8 mouse cellular contexts compared by ENCODE assay signal in the genomic region with DNA sequence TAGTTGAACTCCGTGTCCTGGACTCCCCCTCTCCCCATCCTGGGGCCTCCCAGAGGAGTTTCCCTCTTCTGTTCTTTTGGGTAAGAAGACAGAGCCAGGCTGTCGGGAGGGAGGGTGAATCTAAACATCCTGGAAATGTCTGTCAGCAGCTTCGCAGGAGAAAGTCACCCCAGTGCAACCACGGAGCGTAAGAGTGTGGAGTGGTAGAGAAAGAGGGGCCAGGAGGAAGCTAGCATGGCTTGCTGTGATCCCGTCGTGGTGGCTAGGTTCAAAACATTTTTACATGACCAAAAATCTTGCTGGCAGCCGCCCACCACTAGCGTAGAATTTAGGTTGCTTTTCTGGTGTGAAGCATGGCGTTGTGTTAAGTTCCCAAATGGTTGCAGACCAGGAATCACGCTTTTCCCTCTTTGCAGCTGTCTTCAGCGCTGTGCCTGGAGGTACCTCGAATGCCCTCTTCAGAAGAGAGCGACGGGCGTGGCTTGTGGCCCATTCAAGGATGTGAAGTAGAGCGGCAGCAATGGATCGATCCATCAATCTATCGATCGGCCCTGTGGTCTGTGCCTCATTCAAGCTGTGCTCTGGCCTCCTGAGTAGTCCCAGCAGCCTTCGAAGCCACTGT. TPM values are rescaled to one million over a fixed set of nuclear protein-coding genes. Genes with fewer than 3 reads are reported as not detected.
A peak's percentile ranks its signal among the peaks of the same experiment; 100 is the strongest.
DNase-seq lines count a peak whose midpoint lies in the region; ATAC-seq and TF ChIP-seq lines count a peak whose summit lies in the region.

No protein-coding gene starts in this region.

- peak overlapping the region; percentile 64 for H3K27ac ChIP-seq in heart, adult 2 months
- no peak overlapping the region for H3K27ac ChIP-seq in MEL (ENCODE audit: control insufficient read depth, low read depth, low read length)
- peak overlapping the region; percentile 93 for H3K27ac ChIP-seq in forebrain, embryonic 15.5 days (replicated peaks)
- H3K27ac ChIP-seq in liver, embryonic 13.5 days: peak overlapping the region; percentile 67
- H3K27ac ChIP-seq in neural tube, embryonic 11.5 days (ENCODE audit: low read depth, low read length): peak overlapping the region; percentile 91

- H3K4me3 ChIP-seq in heart, adult 2 months: peak overlapping the region; percentile 25
- no peak overlapping the region for H3K4me3 ChIP-seq in MEL (ENCODE audit: control insufficient read depth in 1 of 2, insufficient read depth in 1 of 2, low read depth in 2 of 2, low read length in 2 of 2)
- peak overlapping the region; percentile 12 for H3K4me3 ChIP-seq in forebrain, embryonic 15.5 days
- 0 out of 2 replicates have a peak overlapping the region, but pooled peaks have one; percentile 16 for H3K4me3 ChIP-seq in liver, embryonic 13.5 days (replicated peaks)
- H3K4me3 ChIP-seq in neural tube, embryonic 11.5 days (ENCODE audit: low read depth, low read length): 0 out of 2 replicates have a peak overlapping the region, but pooled peaks have one; percentile 2

- no peaks in the 10 kb centered on the region for H3K79me2 ChIP-seq in heart, adult 2 months (replicated peaks; ENCODE audit: control insufficient read depth, insufficient read depth, low read length)
- H3K79me2 ChIP-seq in MEL (ENCODE audit: control insufficient read depth, insufficient read depth, low read length, poor library complexity): no peaks in the 10 kb centered on the region

- 9% methylated on average over 21 of the region's 21 CpGs for WGBS in heart, adult 2 months
- WGBS in forebrain, embryonic 15.5 days: 3% methylated on average over 21 of the region's 21 CpGs
- 10% methylated on average over 21 of the region's 21 CpGs for WGBS in liver, embryonic 13.5 days (ENCODE audit: insufficient replicate concordance)
- 2% methylated on average over 21 of the region's 21 CpGs for WGBS in neural tube, embryonic 11.5 days

- peak; percentile 72 for TF ChIP-seq POLR2A in heart, adult 2 months (IDR thresholded peaks at IDR 0.05; ENCODE audit: insufficient read depth, low read depth, low read length)
- no peak for TF ChIP-seq POLR2A in MEL (IDR thresholded peaks at IDR 0.05; ENCODE audit: control insufficient read depth in 1 of 2, insufficient read depth in 1 of 2, low read depth in 1 of 2, low read length in 2 of 2, poor library complexity in 1 of 2)

- H3K36me3 ChIP-seq in heart, adult 2 months (ENCODE audit: control insufficient read depth, insufficient read depth, low read length): peaks cover 3% of the 10 kb centered on the region
- peaks cover 0 to 14% of the 10 kb centered on the region in 2 experiments; a peak in 2 of 4 replicates for H3K36me3 ChIP-seq in MEL (ENCODE audit: control insufficient read depth in 1 of 2, insufficient read depth in 2 of 2, low read length in 2 of 2)
- peaks cover 30% of the 10 kb centered on the region for H3K36me3 ChIP-seq in forebrain, embryonic 15.5 days
- H3K36me3 ChIP-seq in liver, embryonic 13.5 days: peaks cover 13% of the 10 kb centered on the region
- H3K36me3 ChIP-seq in neural tube, embryonic 11.5 days (ENCODE audit: control insufficient read depth, insufficient read depth, low read length): peaks cover 17% of the 10 kb centered on the region

- H3K4me1 ChIP-seq in heart, adult 2 months (ENCODE audit: control insufficient read depth, insufficient read depth, low read length): peaks cover 24% of the 10 kb centered on the region
- peaks cover 6 to 21% of the 10 kb centered on the region in 2 experiments; a peak in 3 of 4 replicates for H3K4me1 ChIP-seq in MEL (ENCODE audit: control insufficient read depth in 1 of 2, insufficient read depth in 2 of 2, low read length in 2 of 2)
- peaks cover 32% of the 10 kb centered on the region for H3K4me1 ChIP-seq in forebrain, embryonic 15.5 days
- H3K4me1 ChIP-seq in liver, embryonic 13.5 days (replicated peaks): peaks cover 31% of the 10 kb centered on the region
- H3K4me1 ChIP-seq in neural tube, embryonic 11.5 days (ENCODE audit: control insufficient read depth, insufficient read depth, low read length): peaks cover 19% of the 10 kb centered on the region

- no peak for TF ChIP-seq RAD21 in MEL (IDR thresholded peaks at IDR 0.05; ENCODE audit: low read depth, low read length)

- peak; percentile 12; the same call in 1 of the 2 replicates for ATAC-seq in forebrain, embryonic 15.5 days (replicated peaks)
- ATAC-seq in liver, embryonic 13.5 days (ENCODE audit: low read depth): no peak
- ATAC-seq in neural tube, embryonic 11.5 days (ENCODE audit: insufficient read depth, low FRiP score, low TSS enrichment): peak; percentile 52

- peak overlapping the region; percentile 64 for H3K9ac ChIP-seq in heart, adult 2 months (ENCODE audit: low read depth, low read length)
- H3K9ac ChIP-seq in MEL (ENCODE audit: control insufficient read depth, low read depth, low read length, poor library complexity, severe bottlenecking): no peak overlapping the region
- peak overlapping the region; percentile 27 for H3K9ac ChIP-seq in forebrain, embryonic 15.5 days (replicated peaks)
- 0 out of 2 replicates have a peak overlapping the region, but pooled peaks have one; percentile 39 for H3K9ac ChIP-seq in liver, embryonic 13.5 days
- peak overlapping the region; percentile 37 for H3K9ac ChIP-seq in neural tube, embryonic 11.5 days (ENCODE audit: low read length)

- peak overlapping the region; percentile 34 for H3K4me2 ChIP-seq in forebrain, embryonic 15.5 days (replicated peaks)
- peak overlapping the region; percentile 44 for H3K4me2 ChIP-seq in liver, embryonic 13.5 days
- peak overlapping the region; percentile 40 for H3K4me2 ChIP-seq in neural tube, embryonic 11.5 days (ENCODE audit: low read depth)

- no peak for TF ChIP-seq EP300 in heart, adult 2 months (IDR thresholded peaks at IDR 0.05; ENCODE audit: insufficient read depth, low read depth, low read length)
- TF ChIP-seq EP300 in MEL (IDR thresholded peaks at IDR 0.05; ENCODE audit: low read depth in 1 of 2, low read length in 2 of 2): no peak

- DNase-seq in heart, adult 2 months: peak in 1 of 2 experiments; percentile 48
- DNase-seq in heart, adult 8-10 months (ENCODE audit: low spot score): no peak
- DNase-seq in MEL (ENCODE audit: low read depth, low spot score): peak; percentile 38
- DNase-seq in induced T-regulatory cell, adult 2 months (ENCODE audit: low read depth): peak; percentile 80
- no peak for DNase-seq in liver, embryonic 13.5 days
- peak; percentile 74 for DNase-seq in neural tube, embryonic 11.5 days (ENCODE audit: low spot score)
- no peak for DNase-seq in urinary bladder, adult 2 months (ENCODE audit: low spot score)

- H3K9me3 ChIP-seq in MEL (replicated peaks; ENCODE audit: insufficient read depth, low read length): no peaks in the 10 kb centered on the region
- no peaks in the 10 kb centered on the region for H3K9me3 ChIP-seq in forebrain, embryonic 15.5 days
- H3K9me3 ChIP-seq in liver, embryonic 13.5 days (replicated peaks): no peaks in the 10 kb centered on the region
- H3K9me3 ChIP-seq in neural tube, embryonic 11.5 days (ENCODE audit: control insufficient read depth, low read length): no peaks in the 10 kb centered on the region

- no peaks in the 10 kb centered on the region for H3K27me3 ChIP-seq in heart, adult 2 months (ENCODE audit: control insufficient read depth, insufficient read depth, low read length)
- H3K27me3 ChIP-seq in MEL (ENCODE audit: control insufficient read depth in 1 of 2, insufficient read depth in 2 of 2, low read length in 2 of 2): no peaks in the 10 kb centered on the region
- no peaks in the 10 kb centered on the region for H3K27me3 ChIP-seq in forebrain, embryonic 15.5 days
- H3K27me3 ChIP-seq in liver, embryonic 13.5 days: peaks cover 9% of the 10 kb centered on the region
- H3K27me3 ChIP-seq in neural tube, embryonic 11.5 days (ENCODE audit: control insufficient read depth, insufficient read depth, low read length): no peaks in the 10 kb centered on the region

- intact Hi-C loops in heart, adult 2 months (cut with DNase I): no loop called here

- TF ChIP-seq CTCF in heart, adult 2 months (IDR thresholded peaks at IDR 0.05): no peak
- no peak for TF ChIP-seq CTCF in MEL (IDR thresholded peaks at IDR 0.05 in 2 of 3, conservative IDR thresholded peaks at IDR 0.05 in 1 of 3; ENCODE audit: control insufficient read depth in 1 of 3, insufficient read depth in 1 of 3, low read depth in 2 of 3, low read length in 3 of 3, poor library complexity in 1 of 3, severe bottlenecking in 1 of 3)

TF ChIP-seq in MEL, 35 proteins besides CTCF, POLR2A, EP300 and RAD21:
- TF ChIP-seq SMC3 (IDR thresholded peaks at IDR 0.05; ENCODE audit: low read depth, low read length): no peak
- 0 out of 2 replicates have a peak, but pooled peaks have one; percentile 16 for TF ChIP-seq MAZ (IDR thresholded peaks at IDR 0.05; ENCODE audit: low read depth, low read length)
TF ChIP-seq in MEL: peak in this region for 1.

RNA-seq across cellular contexts. Expression of a gene that starts 9.7 kb away (rescaled TPM):
- total RNA-seq in heart, adult 2 months (2021): 10 to 100 TPM; 65.4 to 67.5 TPM
- polyA plus RNA-seq in heart, adult 2 months (2012; rRNA removed): 82.8 and 110 TPM in 2 replicates
- 10 to 100 TPM; 55.7 to 68.3 (median 61.1) TPM for total RNA-seq in heart, adult 8-10 months (2022)
- total RNA-seq in MEL (2012; rRNA removed): 4.2 and 6.4 TPM in 2 replicates
- 10 to 100 TPM in 1 of 2 experiments, not detected in 1; 19.2 TPM for polyA plus RNA-seq in MEL (2012; ENCODE audit: insufficient read depth in 1 of 2, insufficient read length in 2 of 2, low read depth in 1 of 2, low replicate concordance in 2 of 2, missing spikeins in 1 of 2)
- 87.6 and 90.5 TPM in 2 replicates for polyA plus RNA-seq in forebrain, embryonic 15.5 days (2015; fragmentation: Nextera tagmentation; extraction: Ambion mirVana)
- 6.9 and 7.8 TPM in 2 replicates for polyA plus RNA-seq in liver, embryonic 13.5 days (2015; fragmentation: Nextera tagmentation; extraction: Ambion mirVana)
- 72.8 and 79.5 TPM in 2 replicates for polyA plus RNA-seq in neural tube, embryonic 11.5 days (2014; fragmentation: Nextera tagmentation; extraction: Ambion mirVana)
- polyA plus RNA-seq in urinary bladder, adult 2 months (2012; rRNA removed): 196 and 224 TPM in 2 replicates

RNA-seq across cellular contexts. Expression of a gene that starts 57.1 kb away (rescaled TPM):
- 10 to 100 TPM; 83.0 to 90.9 TPM for total RNA-seq in heart, adult 2 months (2021)
- polyA plus RNA-seq in heart, adult 2 months (2012; rRNA removed): 15.5 and 29.9 TPM in 2 replicates
- 10 to 100 TPM; 76.7 to 95.7 (median 82.9) TPM for total RNA-seq in heart, adult 8-10 months (2022)
- total RNA-seq in MEL (2012; rRNA removed): 159 and 197 TPM in 2 replicates
- polyA plus RNA-seq in MEL (2012; ENCODE audit: insufficient read depth in 1 of 2, insufficient read length in 2 of 2, low read depth in 1 of 2, low replicate concordance in 2 of 2, missing spikeins in 1 of 2): 100 to 1,000 TPM; 412 to 748 TPM
- 196 and 207 TPM in 2 replicates for polyA plus RNA-seq in forebrain, embryonic 15.5 days (2015; fragmentation: Nextera tagmentation; extraction: Ambion mirVana)
- polyA plus RNA-seq in liver, embryonic 13.5 days (2015; fragmentation: Nextera tagmentation; extraction: Ambion mirVana): 163 and 218 TPM in 2 replicates
- 119 and 131 TPM in 2 replicates for polyA plus RNA-seq in neural tube, embryonic 11.5 days (2014; fragmentation: Nextera tagmentation; extraction: Ambion mirVana)
- 53.4 and 78.9 TPM in 2 replicates for polyA plus RNA-seq in urinary bladder, adult 2 months (2012; rRNA removed)

Comparison
In these comparisons a context has a peak if more than half of its experiments do, and no peak if none do; other contexts are left out.
1. DNase-seq: peak in MEL (single experiment), induced T-regulatory cell, adult 2 months (single experiment) and neural tube, embryonic 11.5 days (single experiment); none in heart, adult 8-10 months (single experiment), liver, embryonic 13.5 days (single experiment) and urinary bladder, adult 2 months (single experiment).
2. H3K4me3 ChIP-seq: peak in heart, adult 2 months (single experiment), forebrain, embryonic 15.5 days (single experiment), liver, embryonic 13.5 days (single experiment) and neural tube, embryonic 11.5 days (single experiment); none in MEL (0 of 2).
3. Peak in every context shown above with its lines, with median percentiles within 50 percentile points of each other: H3K4me2 ChIP-seq.